Mouse (Mus musculus): ENCODE measurements around the gene Plcg2. TPM values are rescaled to one million over a fixed set of nuclear protein-coding genes. Genes with fewer than 3 reads are reported as not detected.

The Plcg2 gene
- polyA plus RNA-seq, 1 experiment, result 77.9 TPM

GRCm38 (mm10) chr8:117673430-117673830 is 175.3 kb downstream of the Plcg2 start, which contains the start of gene Sdr42e1:
Gene Sdr42e1, minus strand, starts transcription at chr8:117673689.
- H3K27ac ChIP-seq (ENCODE audit: insufficient read depth, low read depth, low read length), result no peak within 1 kb of the TSS
- peak within 1 kb of the TSS; percentile 86 for H3K4me3 ChIP-seq (ENCODE audit: insufficient read depth, low read length)
- no peaks in the 10 kb centered on the region for H3K4me1 ChIP-seq (ENCODE audit: control insufficient read depth, insufficient read depth, low read length)
- no peak for TF ChIP-seq POLR2A (IDR thresholded peaks at IDR 0.05; ENCODE audit: borderline replicate concordance, low read depth, low read length)
- no peak for TF ChIP-seq CTCF (IDR thresholded peaks at IDR 0.05; ENCODE audit: low read depth, low read length)

GRCm38 (mm10) chr8:117675171-117675570 is 177.1 kb downstream of the Plcg2 start:
- TF ChIP-seq CTCF (IDR thresholded peaks at IDR 0.05; ENCODE audit: low read depth, low read length) (no peak), POLR2A (IDR thresholded peaks at IDR 0.05; ENCODE audit: borderline replicate concordance, low read depth, low read length) (no peak)
- no peak overlapping the region for H3K27ac ChIP-seq (ENCODE audit: insufficient read depth, low read depth, low read length)

GRCm38 (mm10) chr8:117676460-117676859 is 178.4 kb downstream of the Plcg2 start:
- no peak overlapping the region for H3K27ac ChIP-seq (ENCODE audit: insufficient read depth, low read depth, low read length)
- TF ChIP-seq CTCF (IDR thresholded peaks at IDR 0.05; ENCODE audit: low read depth, low read length), result no peak
- TF ChIP-seq POLR2A (IDR thresholded peaks at IDR 0.05; ENCODE audit: borderline replicate concordance, low read depth, low read length), result no peak

More at GRCm38 (mm10) chr8:117675171-117675570, 177.1 kb downstream of the Plcg2 start:
- H3K4me1 ChIP-seq (ENCODE audit: control insufficient read depth, insufficient read depth, low read length), result no peaks in the 10 kb centered on the region
- H3K4me3 ChIP-seq (ENCODE audit: insufficient read depth, low read length), result no peak overlapping the region

GRCm38 (mm10) chr8:117677011-117677410 is 178.9 kb downstream of the Plcg2 start:
- no peak for TF ChIP-seq POLR2A (IDR thresholded peaks at IDR 0.05; ENCODE audit: borderline replicate concordance, low read depth, low read length)
- TF ChIP-seq CTCF (IDR thresholded peaks at IDR 0.05; ENCODE audit: low read depth, low read length), result no peak
- no peaks in the 10 kb centered on the region for H3K4me1 ChIP-seq (ENCODE audit: control insufficient read depth, insufficient read depth, low read length)
- no peak overlapping the region for H3K4me3 ChIP-seq (ENCODE audit: insufficient read depth, low read length)
- no peak overlapping the region for H3K27ac ChIP-seq (ENCODE audit: insufficient read depth, low read depth, low read length)

More at GRCm38 (mm10) chr8:117676460-117676859, 178.4 kb downstream of the Plcg2 start:
- Histone ChIP-seq H3K4me3 (ENCODE audit: insufficient read depth, low read length) (no peak overlapping the region), H3K4me1 (ENCODE audit: control insufficient read depth, insufficient read depth, low read length) (no peaks in the 10 kb centered on the region)

GRCm38 (mm10) chr8:117678650-117679049 is 180.6 kb downstream of the Plcg2 start:
- no peak for TF ChIP-seq CTCF (IDR thresholded peaks at IDR 0.05; ENCODE audit: low read depth, low read length)
- TF ChIP-seq POLR2A (IDR thresholded peaks at IDR 0.05; ENCODE audit: borderline replicate concordance, low read depth, low read length), result no peak
- Histone ChIP-seq H3K4me3 (ENCODE audit: insufficient read depth, low read length) (no peak overlapping the region), H3K27ac (ENCODE audit: insufficient read depth, low read depth, low read length) (no peak overlapping the region), H3K4me1 (ENCODE audit: control insufficient read depth, insufficient read depth, low read length) (peaks cover 1% of the 10 kb centered on the region; the same call in 1 of the 2 replicates)

- H3K4me3 ChIP-seq (ENCODE audit: insufficient read depth, low read length), result no peak overlapping the region
- no peak overlapping the region for H3K27ac ChIP-seq (ENCODE audit: insufficient read depth, low read depth, low read length)
- TF ChIP-seq POLR2A (IDR thresholded peaks at IDR 0.05; ENCODE audit: borderline replicate concordance, low read depth, low read length) (no peak), CTCF (IDR thresholded peaks at IDR 0.05; ENCODE audit: low read depth, low read length) (no peak)
- peaks cover 10% of the 10 kb centered on the region for H3K4me1 ChIP-seq (ENCODE audit: control insufficient read depth, insufficient read depth, low read length)
Measured at GRCm38 (mm10) chr8:117683925-117684472, 185.9 kb downstream of the Plcg2 start.

GRCm38 (mm10) chr8:117684504-117684903 is 186.4 kb downstream of the Plcg2 start:
- TF ChIP-seq CTCF (IDR thresholded peaks at IDR 0.05; ENCODE audit: low read depth, low read length) (no peak), POLR2A (IDR thresholded peaks at IDR 0.05; ENCODE audit: borderline replicate concordance, low read depth, low read length) (no peak)
- no peak overlapping the region for H3K4me3 ChIP-seq (ENCODE audit: insufficient read depth, low read length)
- no peak overlapping the region for H3K27ac ChIP-seq (ENCODE audit: insufficient read depth, low read depth, low read length)
- peaks cover 10% of the 10 kb centered on the region for H3K4me1 ChIP-seq (ENCODE audit: control insufficient read depth, insufficient read depth, low read length)

Other genes with a start within 250 kb of the Plcg2 start
- 56.3 and 60.1 TPM in 2 replicates for gene Cmip, start 241.2 kb upstream of the Plcg2 start, polyA plus RNA-seq (2012; ENCODE audit: insufficient read depth, insufficient read length, missing spikeins)
- gene Sdr42e1, start 175.4 kb downstream of the Plcg2 start, polyA plus RNA-seq (2012; ENCODE audit: insufficient read depth, insufficient read length, missing spikeins), result 4.7 and 7.2 TPM in 2 replicates
- not detected in 2 replicates for gene Hsd17b2, start 203.6 kb downstream of the Plcg2 start, polyA plus RNA-seq (2012; ENCODE audit: insufficient read depth, insufficient read length, missing spikeins)